Mouse (Mus musculus) ovary, postnatal 10 days (tissue): ENCODE results near the gene Adamtsl4.

Source experiments
- DNase-seq: peaks from one replicate; pipeline ENCODE4 v3.0.0; 2022; ENCODE audit warnings: low spot score

Gene Adamtsl4

DNA sequence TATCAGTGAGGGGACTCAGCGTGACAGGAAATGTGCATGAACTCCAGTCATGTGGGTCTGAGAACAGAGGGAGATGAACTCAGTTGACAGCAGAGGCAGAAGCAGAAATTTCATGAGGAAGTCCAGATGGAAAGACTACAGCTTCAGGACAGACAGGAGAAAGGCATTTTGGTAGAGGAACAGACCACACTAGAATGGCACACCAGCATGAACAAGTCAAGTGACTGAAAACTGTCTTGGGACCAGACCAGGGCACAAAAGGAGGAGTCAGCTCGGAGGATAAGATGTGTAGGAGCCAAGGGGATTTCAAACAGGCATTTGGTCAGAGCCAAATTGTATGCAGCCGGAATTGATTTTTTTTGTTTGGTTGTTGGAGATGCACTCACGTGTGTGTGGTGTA is 52.1 kb downstream of the Adamtsl4 start:
- no peak for DNase-seq

DNA sequence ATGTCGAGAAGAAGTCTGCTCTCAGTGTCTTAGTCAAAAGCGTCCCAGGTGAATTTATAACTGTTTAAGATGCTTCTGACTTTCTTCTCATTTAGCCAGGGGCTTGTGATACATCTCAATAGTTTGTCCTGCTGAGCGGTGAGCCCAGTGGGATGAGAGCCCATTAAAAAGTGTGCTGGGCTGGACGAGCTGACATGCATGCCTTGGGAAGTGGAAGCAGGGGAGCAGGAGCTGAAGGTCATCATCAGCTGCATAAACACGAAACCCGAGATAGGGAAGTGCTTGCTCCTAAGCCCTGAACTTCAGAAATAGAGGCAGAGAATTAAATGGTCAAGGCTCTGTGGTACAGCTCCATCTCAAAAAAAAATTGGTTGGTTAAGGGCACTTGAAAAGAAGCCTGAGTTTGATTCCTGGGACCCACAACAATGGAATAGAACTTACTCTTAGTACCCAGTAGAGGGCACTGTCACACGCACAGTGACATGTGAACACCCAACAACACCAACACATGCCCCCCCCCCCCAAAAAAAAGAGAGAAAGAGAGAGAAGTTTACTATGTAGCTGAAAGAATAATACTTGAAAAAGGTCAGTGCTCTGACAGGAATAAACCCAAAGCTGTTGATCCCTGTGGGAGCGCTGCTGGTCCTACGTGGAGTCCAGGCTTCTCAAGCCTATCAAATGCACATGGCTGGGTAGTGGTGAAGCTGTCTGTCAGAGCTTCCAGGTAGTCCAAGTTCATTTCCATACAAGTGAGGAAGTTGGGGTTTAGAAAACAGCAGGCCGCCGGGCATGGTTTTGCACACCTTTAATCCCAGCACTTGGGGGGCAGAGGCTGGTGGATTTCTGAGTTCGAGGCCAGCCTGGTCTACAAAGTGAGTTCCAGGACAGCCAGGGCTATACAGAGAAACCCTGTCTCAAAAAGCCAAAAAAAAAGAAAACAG is 54.8 kb downstream of the Adamtsl4 start:
- DNase-seq: no peak

GRCm38 (mm10) chr3:95631304-95631703 is 56.4 kb downstream of the Adamtsl4 start:
- no peak for DNase-seq

DNA sequence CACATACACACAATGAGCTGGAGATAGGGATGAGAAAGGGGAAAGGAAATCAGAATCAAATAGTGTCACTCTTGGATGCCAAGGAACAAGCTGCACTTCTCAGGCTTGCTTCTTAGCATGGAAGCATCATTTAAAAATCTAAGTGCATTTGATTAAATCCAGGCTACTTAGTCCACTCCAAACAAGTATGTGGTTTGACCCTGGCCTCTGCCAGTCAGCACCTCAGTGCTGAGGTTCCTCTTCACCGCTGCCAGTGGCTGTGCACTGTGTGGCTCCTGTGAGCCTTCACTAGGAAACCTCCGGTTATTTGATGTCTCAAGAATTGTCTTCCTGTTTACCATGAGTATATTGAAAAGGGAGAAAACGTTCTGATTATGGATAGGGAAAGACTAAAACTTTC is 56.9 kb downstream of the Adamtsl4 start:
- DNase-seq: no peak

GRCm38 (mm10) chr3:95629755-95630154 is 58.0 kb downstream of the Adamtsl4 start:
- no peak for DNase-seq

DNA sequence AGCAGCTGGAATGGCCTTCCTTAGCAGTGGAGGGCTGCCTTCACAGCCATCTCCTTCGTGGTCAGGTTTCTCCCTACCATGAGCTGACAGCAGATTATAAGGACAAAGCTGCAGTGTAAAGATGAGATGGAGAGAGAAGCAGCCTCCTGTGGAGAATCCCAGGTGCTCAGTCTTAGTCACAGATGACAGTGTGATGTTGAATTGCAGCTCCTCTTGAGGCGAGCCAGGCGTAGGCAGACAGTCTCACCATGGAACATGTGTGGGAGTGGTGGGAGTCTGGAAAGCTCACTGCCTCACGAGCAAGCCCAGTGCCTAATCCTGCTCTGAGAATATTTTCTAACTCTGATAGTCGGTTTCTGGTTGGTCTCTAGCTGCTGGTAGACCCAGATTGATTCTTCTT is 60.0 kb downstream of the Adamtsl4 start:
- no peak for DNase-seq
